Mouse (Mus musculus) myocyte (in vitro differentiated cells): Measurements from ENCODE around the gene Cyp27b1. TPM values are rescaled to one million over a fixed set of nuclear protein-coding genes. Genes with fewer than 3 reads are reported as not detected.
A peak's percentile ranks its signal among the peaks of the same experiment; 100 is the strongest.

ENCODE experiments used
- H3K27me3 ChIP-seq: one replicate; pipeline ENCODE4 v1.6.1; 2011; ENCODE audit not compliant: control insufficient read depth, insufficient read depth, insufficient read length
- H3K36me3 ChIP-seq: one replicate; pipeline ENCODE4 v1.6.1; 2011; ENCODE audit not compliant: control insufficient read depth, insufficient read depth
- H3K4me2 ChIP-seq: one replicate; pipeline ENCODE4 v1.6.1; 2011; ENCODE audit warnings: low read depth, control low read depth
- H3K4me3 ChIP-seq: one replicate; pipeline ENCODE4 v1.5.1; 2011; ENCODE audit warnings: mild to moderate bottlenecking, control low read depth, moderate library complexity
- H3K79me2 ChIP-seq: one replicate; pipeline ENCODE4 v1.6.1; 2011; ENCODE audit not compliant: control insufficient read depth, insufficient read depth
- H3ac ChIP-seq: one replicate; pipeline ENCODE4 v1.6.1; 2011; ENCODE audit not compliant: control insufficient read depth, insufficient read length
- CEBPB ChIP-seq: IDR thresholded peaks from 2 replicates; pipeline ENCODE4 v1.6.1; 2011; ENCODE audit warnings: mild to moderate bottlenecking, moderate library complexity; ENCODE audit not compliant: poor library complexity, insufficient read depth, severe bottlenecking
- E2F4 ChIP-seq: IDR thresholded peaks from one replicate; pipeline ENCODE4 v1.6.1; 2011; ENCODE audit warnings: mild to moderate bottlenecking, control low read depth, moderate library complexity; ENCODE audit not compliant: insufficient read depth
- MAX ChIP-seq: IDR thresholded peaks from one replicate; pipeline ENCODE4 v1.6.1; 2011; ENCODE audit warnings: low read depth, mild to moderate bottlenecking, control low read depth
- MYOD1 ChIP-seq, 3 experiments: IDR thresholded peaks; one replicate each; pipeline ENCODE4 v1.6.1; 2011; ENCODE audit warnings: control low read depth in 2 of 3, low read depth in 2 of 3, mild to moderate bottlenecking in 2 of 3, moderate library complexity in 1 of 3; ENCODE audit not compliant: insufficient read length in 2 of 3, control insufficient read depth in 1 of 3
- MYOG ChIP-seq, 3 experiments: IDR thresholded peaks; one replicate each; pipeline ENCODE4 v1.6.1; 2011; ENCODE audit warnings: control low read depth in 2 of 3, low read depth in 2 of 3, mild to moderate bottlenecking in 2 of 3; ENCODE audit not compliant: insufficient read length in 2 of 3, control insufficient read depth in 1 of 3, insufficient read depth in 1 of 3
- POLR2A ChIP-seq: IDR thresholded peaks from one replicate; pipeline ENCODE4 v1.6.1; 2011; ENCODE audit warnings: low read depth, mild to moderate bottlenecking, control low read depth, moderate library complexity; ENCODE audit not compliant: insufficient read length
- POLR2AphosphoS2 ChIP-seq: IDR thresholded peaks from one replicate; pipeline ENCODE4 v1.6.1; 2011; ENCODE audit warnings: low read depth, control low read depth; ENCODE audit not compliant: insufficient read length
- REST ChIP-seq: IDR thresholded peaks from one replicate; pipeline ENCODE4 v1.6.1; 2011; ENCODE audit warnings: mild to moderate bottlenecking, control low read depth, moderate library complexity; ENCODE audit not compliant: insufficient read depth, insufficient read length
- SRF ChIP-seq: IDR thresholded peaks from one replicate; pipeline ENCODE4 v1.6.1; 2011; ENCODE audit warnings: low read depth; ENCODE audit not compliant: control insufficient read depth, insufficient read length
- TCF12 ChIP-seq: IDR thresholded peaks from one replicate; pipeline ENCODE4 v1.6.1; 2011; ENCODE audit warnings: mild to moderate bottlenecking, control low read depth; ENCODE audit not compliant: poor library complexity, insufficient read depth, severe bottlenecking
- TCF3 ChIP-seq: IDR thresholded peaks from one replicate; pipeline ENCODE4 v1.6.1; 2011; ENCODE audit warnings: low read depth, control low read depth; ENCODE audit not compliant: insufficient read length
- USF1 ChIP-seq: IDR thresholded peaks from one replicate; pipeline ENCODE4 v1.6.1; 2011; ENCODE audit warnings: low read depth, mild to moderate bottlenecking, control low read depth, moderate library complexity
- polyA plus RNA-seq: library from polyadenylated mRNA; unstranded; fragments of >200 nt; fragmentation: generic; extraction: Trizol; gene quantifications from one replicate; pipeline ENCODE4 v1.2.1, GENCODE M21; 2012; ENCODE audit warnings: missing spikeins

The Cyp27b1 gene
- polyA plus RNA-seq, 1 experiment: 0.56 TPM

- Histone ChIP-seq H3K4me2 (peak overlapping the region; percentile 65), H3K4me3 (peak overlapping the region; percentile 92), H3K27me3 (no peaks in the 10 kb centered on the region), H3K79me2 (peaks cover 4% of the 10 kb centered on the region), H3ac (no peak overlapping the region), H3K36me3 (no peaks in the 10 kb centered on the region)
- TF ChIP-seq REST (no peak), TCF12 (no peak), TCF3 (no peak), POLR2A (no peak), MYOD1 (IDR thresholded peaks at IDR 0.05; ENCODE audit: control insufficient read depth in 1 of 3, insufficient read length in 2 of 3, low read depth in 2 of 3) (no peak), MYOG (IDR thresholded peaks at IDR 0.05; ENCODE audit: control insufficient read depth in 1 of 3, insufficient read depth in 1 of 3, insufficient read length in 2 of 3, low read depth in 2 of 3) (no peak), E2F4 (no peak), USF1 (no peak), MAX (no peak), SRF (no peak)
Observed at GRCm38 (mm10) chr10:127043187-127043586, 4.9 kb upstream of the Cyp27b1 start.

DNA sequence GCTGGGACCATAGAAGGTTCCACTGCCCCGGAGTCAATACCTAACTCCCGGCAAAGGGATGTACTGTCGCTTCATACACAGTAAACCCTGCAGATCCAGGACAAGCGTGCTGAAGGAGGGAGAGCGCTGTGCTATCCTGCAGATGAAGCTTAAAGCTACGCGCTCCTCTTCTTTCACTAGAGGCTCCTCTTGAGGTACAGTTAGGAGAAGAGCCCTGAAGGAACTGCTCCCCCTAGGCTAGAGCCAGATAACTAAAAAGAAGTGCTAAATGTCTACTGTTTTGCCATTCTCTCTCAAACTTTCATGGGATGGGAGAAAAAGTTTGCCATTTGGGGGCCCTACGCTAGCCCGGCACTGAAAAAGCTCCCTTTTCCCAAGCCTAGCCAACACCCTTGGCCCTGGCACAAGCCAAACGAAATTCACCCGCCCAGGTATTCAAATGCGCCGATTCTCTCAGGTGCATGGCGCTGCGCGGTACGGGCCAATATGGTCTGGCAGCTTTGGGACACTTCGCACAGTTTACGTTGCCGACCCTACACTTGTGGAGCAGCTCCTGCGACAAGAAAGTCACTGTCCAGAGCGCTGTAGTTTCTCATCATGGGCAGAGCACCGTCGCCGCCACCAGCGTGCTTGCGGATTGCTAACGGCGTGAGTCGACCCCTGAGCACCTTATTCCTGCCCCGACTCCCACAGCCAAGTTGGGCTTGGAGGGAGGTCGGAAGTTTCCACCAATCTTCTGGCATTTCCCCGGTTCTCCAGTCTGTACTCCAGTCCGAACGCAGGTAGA is 751 bp downstream of the Cyp27b1 start:
- Histone ChIP-seq H3K27me3 (peaks cover 9% of the 10 kb centered on the region), H3ac (no peak overlapping the region), H3K36me3 (no peaks in the 10 kb centered on the region), H3K79me2 (no peaks in the 10 kb centered on the region), H3K4me3 (no peak overlapping the region), H3K4me2 (peak overlapping the region; percentile 15)
- TF ChIP-seq MAX: no peak
- TF ChIP-seq REST: no peak
- no peak for TF ChIP-seq SRF
- peak; percentile 47 for TF ChIP-seq POLR2AphosphoS2
- TF ChIP-seq E2F4: no peak
- TF ChIP-seq USF1: no peak
- TF ChIP-seq CEBPB: no peak
- no peak for TF ChIP-seq POLR2A
- TF ChIP-seq MYOD1 (IDR thresholded peaks at IDR 0.05; ENCODE audit: control insufficient read depth in 1 of 3, insufficient read length in 2 of 3, low read depth in 2 of 3): no peak

DNA sequence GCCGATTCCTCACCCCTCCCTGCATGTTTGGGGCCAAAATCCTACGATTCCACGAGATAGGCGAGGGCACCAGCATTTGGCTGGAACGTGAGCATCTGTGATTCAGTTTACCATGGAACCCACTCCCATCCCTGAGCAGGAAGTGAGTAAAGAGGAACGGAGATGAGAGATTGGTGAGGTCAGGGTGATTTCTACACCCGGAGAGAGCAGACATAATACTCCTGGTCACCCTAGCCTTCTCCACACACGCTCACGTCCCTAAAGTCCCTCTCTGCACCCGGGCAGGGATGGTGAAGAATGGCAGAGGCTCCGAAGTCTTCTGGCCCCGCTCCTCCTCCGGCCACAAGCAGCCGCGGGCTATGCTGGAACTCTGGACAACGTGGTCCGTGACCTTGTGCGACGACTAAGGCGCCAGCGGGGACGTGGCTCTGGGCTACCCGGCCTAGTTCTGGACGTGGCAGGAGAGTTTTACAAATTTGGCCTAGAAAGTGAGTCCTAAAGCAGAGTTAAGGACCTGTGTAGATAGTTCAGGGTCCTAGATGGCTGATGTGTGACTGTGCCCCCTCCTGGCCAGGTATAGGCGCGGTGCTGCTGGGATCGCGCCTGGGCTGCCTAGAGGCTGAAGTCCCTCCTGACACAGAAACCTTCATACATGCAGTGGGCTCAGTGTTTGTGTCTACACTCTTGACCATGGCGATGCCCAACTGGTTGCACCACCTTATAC is 1.5 kb downstream of the Cyp27b1 start:
- H3ac ChIP-seq: no peak overlapping the region
- TF ChIP-seq TCF12 (no peak), POLR2A (no peak), REST (no peak), POLR2AphosphoS2 (no peak), TCF3 (no peak), USF1 (no peak), CEBPB (no peak), MAX (no peak), E2F4 (no peak), SRF (no peak), MYOG (IDR thresholded peaks at IDR 0.05; ENCODE audit: control insufficient read depth in 1 of 3, insufficient read depth in 1 of 3, insufficient read length in 2 of 3, low read depth in 2 of 3) (no peak), MYOD1 (IDR thresholded peaks at IDR 0.05; ENCODE audit: control insufficient read depth in 1 of 3, insufficient read length in 2 of 3, low read depth in 2 of 3) (no peak)
- no peaks in the 10 kb centered on the region for H3K79me2 ChIP-seq
- H3K4me3 ChIP-seq: no peak overlapping the region
- peak overlapping the region; percentile 15 for H3K4me2 ChIP-seq
- H3K36me3 ChIP-seq: no peaks in the 10 kb centered on the region
- peaks cover 9% of the 10 kb centered on the region for H3K27me3 ChIP-seq

GRCm38 (mm10) chr10:127050119-127050474 is 2.0 kb downstream of the Cyp27b1 start:
- Histone ChIP-seq H3K79me2 (no peaks in the 10 kb centered on the region), H3K36me3 (no peaks in the 10 kb centered on the region), H3ac (no peak overlapping the region), H3K27me3 (peaks cover 9% of the 10 kb centered on the region), H3K4me3 (no peak overlapping the region), H3K4me2 (no peak overlapping the region)
- TF ChIP-seq E2F4: no peak
- TF ChIP-seq REST: no peak
- no peak for TF ChIP-seq USF1
- no peak for TF ChIP-seq POLR2A
- no peak for TF ChIP-seq CEBPB

DNA sequence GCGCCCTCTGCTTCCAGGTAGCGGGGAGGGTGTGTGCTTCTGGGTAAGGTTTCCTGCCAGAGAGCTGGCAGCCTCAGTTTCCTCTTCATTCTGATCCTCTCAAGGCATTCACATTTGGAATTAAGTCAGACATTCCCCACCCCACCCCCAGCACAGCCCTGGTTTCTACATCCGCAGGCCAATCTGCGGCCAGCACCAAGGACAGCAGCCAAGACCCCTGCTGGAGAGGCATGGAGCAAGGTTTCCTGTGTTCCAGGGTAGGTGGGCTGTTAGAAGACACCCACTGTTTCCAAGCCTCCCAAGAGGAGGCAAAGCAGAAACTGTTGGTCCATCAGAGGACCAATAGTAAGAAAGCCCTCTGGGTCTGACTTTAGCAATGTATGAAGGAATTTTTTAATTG is 6.6 kb downstream of the Cyp27b1 start:
- Histone ChIP-seq H3K79me2 (no peaks in the 10 kb centered on the region), H3K4me2 (no peak overlapping the region), H3K36me3 (no peaks in the 10 kb centered on the region), H3K27me3 (peaks cover 2% of the 10 kb centered on the region), H3K4me3 (no peak overlapping the region), H3ac (no peak overlapping the region)
- no peak for TF ChIP-seq MYOD1 (IDR thresholded peaks at IDR 0.05; ENCODE audit: control insufficient read depth in 1 of 3, insufficient read length in 2 of 3, low read depth in 2 of 3)
- TF ChIP-seq REST: peak; percentile 84
